36 mouse cellular contexts compared by ENCODE assay signal in genomic region chr11:88248636-88249035, GRCm38 (mm10). TPM values are rescaled to one million over a fixed set of nuclear protein-coding genes. Genes with fewer than 3 reads are reported as not detected.
DNase-seq lines count a peak whose midpoint lies in the region; ATAC-seq lines count a peak whose summit lies in the region.
"Had no signal": no experiment of that assay in that cellular context is flagged by ENCODE, and none has a peak within 500 bp of the region (broad histone marks: within the 10 kb centered on the region; RNA-seq: fewer than 3 reads in every experiment).

No protein-coding gene starts in this region.

- no peak overlapping the region for H3K4me3 ChIP-seq in hindbrain, embryonic 11.5 days (ENCODE audit: low read depth, low read length)
- H3K4me3 ChIP-seq in hindbrain, embryonic 14.5 days (replicated peaks; ENCODE audit: low read length) = no peak overlapping the region
- no peak overlapping the region for H3K4me3 ChIP-seq in midbrain, embryonic 12.5 days
- H3K4me3 ChIP-seq in midbrain, embryonic 16.5 days (ENCODE audit: low read depth, low read length) = no peak overlapping the region
- H3K4me3 ChIP-seq: erythroblast, embryonic 14.5 days; forebrain, embryonic 13.5 days; heart, embryonic 10.5 days; heart, embryonic 15.5 days; liver, embryonic 15.5 days had no signal

- ATAC-seq in hindbrain, embryonic 11.5 days (ENCODE audit: low FRiP score) = no peak
- no peak for ATAC-seq in hindbrain, embryonic 14.5 days (ENCODE audit: low FRiP score)
- ATAC-seq in midbrain, embryonic 12.5 days (ENCODE audit: low FRiP score, low read depth) = no peak
- no peak for ATAC-seq in midbrain, embryonic 16.5 days
- ATAC-seq: forebrain, embryonic 13.5 days; intestine, embryonic 16.5 days had no signal

- H3K4me2 ChIP-seq in hindbrain, embryonic 11.5 days (replicated peaks; ENCODE audit: low read depth, low read length) = no peak overlapping the region
- H3K4me2 ChIP-seq in hindbrain, embryonic 14.5 days (replicated peaks) = no peak overlapping the region
- H3K4me2 ChIP-seq in midbrain, embryonic 12.5 days (replicated peaks) = no peak overlapping the region
- no peak overlapping the region for H3K4me2 ChIP-seq in midbrain, embryonic 16.5 days (ENCODE audit: low read length)
- H3K4me2 ChIP-seq: forebrain, embryonic 13.5 days; heart, embryonic 15.5 days; liver, embryonic 15.5 days; lung, embryonic 14.5 days had no signal

- H3K27ac ChIP-seq in hindbrain, embryonic 11.5 days (ENCODE audit: low read depth, low read length) = peak overlapping the region; percentile 72
- H3K27ac ChIP-seq in hindbrain, embryonic 14.5 days = no peak overlapping the region
- H3K27ac ChIP-seq in midbrain, embryonic 12.5 days (replicated peaks) = peak overlapping the region; percentile 39; the same call in 1 of the 2 replicates
- H3K27ac ChIP-seq in midbrain, embryonic 16.5 days (ENCODE audit: low read length) = no peak overlapping the region
- H3K27ac ChIP-seq: forebrain, embryonic 13.5 days; heart, embryonic 10.5 days; kidney, postnatal 0 days; liver, embryonic 15.5 days had no signal

- no peaks in the 10 kb centered on the region for H3K9me3 ChIP-seq in hindbrain, embryonic 11.5 days (ENCODE audit: control insufficient read depth, low read length)
- H3K9me3 ChIP-seq in hindbrain, embryonic 14.5 days (ENCODE audit: control insufficient read depth, low read length) = no peaks in the 10 kb centered on the region
- no peaks in the 10 kb centered on the region for H3K9me3 ChIP-seq in midbrain, embryonic 12.5 days
- no peaks in the 10 kb centered on the region for H3K9me3 ChIP-seq in midbrain, embryonic 16.5 days (replicated peaks; ENCODE audit: control insufficient read depth, low read length, poor library complexity, severe bottlenecking)
- H3K9me3 ChIP-seq: forebrain, embryonic 13.5 days; heart, embryonic 10.5 days; heart, embryonic 15.5 days; liver, embryonic 15.5 days had no signal

- WGBS in hindbrain, embryonic 11.5 days = 44% methylated on average over 5 of the region's 5 CpGs
- WGBS in hindbrain, embryonic 14.5 days = 48% methylated on average over 5 of the region's 5 CpGs
- WGBS in midbrain, embryonic 12.5 days = 63% methylated on average over 5 of the region's 5 CpGs
- 59% methylated on average over 5 of the region's 5 CpGs for WGBS in midbrain, embryonic 16.5 days

- H3K36me3 ChIP-seq in hindbrain, embryonic 11.5 days (ENCODE audit: control insufficient read depth, insufficient read depth, low read length) = no peaks in the 10 kb centered on the region
- no peaks in the 10 kb centered on the region for H3K36me3 ChIP-seq in hindbrain, embryonic 14.5 days (replicated peaks; ENCODE audit: control insufficient read depth, insufficient read depth)
- H3K36me3 ChIP-seq in midbrain, embryonic 12.5 days = no peaks in the 10 kb centered on the region
- H3K36me3 ChIP-seq in midbrain, embryonic 16.5 days (ENCODE audit: control insufficient read depth, insufficient read depth, low read length) = no peaks in the 10 kb centered on the region
- H3K36me3 ChIP-seq: heart, embryonic 10.5 days; heart, embryonic 15.5 days; liver, embryonic 15.5 days had no signal

- DNase-seq in adrenal gland, postnatal 10 days = peak; percentile 35
- DNase-seq in adrenal gland, postnatal 25 days = no peak
- DNase-seq in hindbrain, embryonic 11.5 days (ENCODE audit: low spot score) = no peak
- DNase-seq in hindbrain, embryonic 14.5 days (ENCODE audit: low spot score) = no peak
- peak; percentile 39 for DNase-seq in gastrocnemius, postnatal 25 days
- no peak for DNase-seq in cerebellum, postnatal 14 days
- DNase-seq: adrenal gland, postnatal 14 days; cerebellum, adult 11-12 months; cerebellum, adult 9-11 months; kidney, adult 8-10 months; kidney, postnatal 4 days; layer of hippocampus, postnatal 36 days; left cerebral cortex, postnatal 4 days; lung, embryonic 14.5 days; lung, postnatal 14 days; spleen, adult 18-20 months; thymus, postnatal 14 days had no signal

- no peaks in the 10 kb centered on the region for H3K27me3 ChIP-seq in hindbrain, embryonic 11.5 days (ENCODE audit: control insufficient read depth, insufficient read depth, low read length)
- H3K27me3 ChIP-seq in hindbrain, embryonic 14.5 days (ENCODE audit: control insufficient read depth, insufficient read depth, low read length) = no peaks in the 10 kb centered on the region
- 0 out of 2 replicates have a peak, but pooled peaks cover 8% of the 10 kb centered on the region for H3K27me3 ChIP-seq in midbrain, embryonic 12.5 days
- no peaks in the 10 kb centered on the region for H3K27me3 ChIP-seq in midbrain, embryonic 16.5 days (ENCODE audit: control insufficient read depth, insufficient read depth, low read depth, low read length)
- H3K27me3 ChIP-seq: heart, embryonic 15.5 days had no signal

- H3K9ac ChIP-seq in hindbrain, embryonic 11.5 days (ENCODE audit: low read depth, low read length) = peak overlapping the region; percentile 40; the same call in 1 of the 2 replicates
- no peak overlapping the region for H3K9ac ChIP-seq in hindbrain, embryonic 14.5 days
- H3K9ac ChIP-seq in midbrain, embryonic 12.5 days (replicated peaks) = no peak overlapping the region
- no peak overlapping the region for H3K9ac ChIP-seq in midbrain, embryonic 16.5 days (ENCODE audit: low read depth, low read length)
- H3K9ac ChIP-seq: heart, embryonic 15.5 days; liver, embryonic 15.5 days; lung, embryonic 14.5 days had no signal

- H3K4me1 ChIP-seq in hindbrain, embryonic 11.5 days (replicated peaks; ENCODE audit: control insufficient read depth, insufficient read depth, low read length) = peaks cover 15% of the 10 kb centered on the region
- peaks cover 28% of the 10 kb centered on the region for H3K4me1 ChIP-seq in hindbrain, embryonic 14.5 days (replicated peaks; ENCODE audit: control insufficient read depth, insufficient read depth, low read length)
- peaks cover 38% of the 10 kb centered on the region for H3K4me1 ChIP-seq in midbrain, embryonic 12.5 days
- H3K4me1 ChIP-seq in midbrain, embryonic 16.5 days (ENCODE audit: control insufficient read depth, insufficient read depth, low read length) = peaks cover 16% of the 10 kb centered on the region

RNA-seq across cellular contexts. Expression of gene Mrps23, which starts 44.4 kb away (rescaled TPM):
- 100 to 1,000 TPM; 175 to 192 TPM for total RNA-seq in adrenal gland, postnatal 10 days (2021)
- 133 and 199 TPM in 2 replicates for total RNA-seq in adrenal gland, postnatal 25 days (2021)
- 83.2 and 84.5 TPM in 2 replicates for polyA plus RNA-seq in hindbrain, embryonic 11.5 days (2014; fragmentation: Nextera tagmentation; extraction: Ambion mirVana)
- 67.8 and 68.7 TPM in 2 replicates for polyA plus RNA-seq in hindbrain, embryonic 14.5 days (2014; fragmentation: Nextera tagmentation; extraction: Ambion mirVana)
- polyA plus RNA-seq in midbrain, embryonic 12.5 days (2016; fragmentation: Nextera tagmentation; extraction: Ambion mirVana) = 69.5 and 71.1 TPM in 2 replicates
- 65.4 and 66.9 TPM in 2 replicates for polyA plus RNA-seq in midbrain, embryonic 16.5 days (2015; fragmentation: Nextera tagmentation; extraction: Ambion mirVana)
- 100 to 1,000 TPM; 126 to 133 TPM for total RNA-seq in gastrocnemius, postnatal 25 days (2021)

RNA-seq across cellular contexts. Expression of gene Ccdc182, which starts 45.2 kb away (rescaled TPM):
- not detected for total RNA-seq in adrenal gland, postnatal 10 days (2021)
- total RNA-seq in adrenal gland, postnatal 25 days (2021) = not detected in 2 replicates
- polyA plus RNA-seq in hindbrain, embryonic 11.5 days (2014; fragmentation: Nextera tagmentation; extraction: Ambion mirVana) = 9.8 and 10.0 TPM in 2 replicates
- polyA plus RNA-seq in hindbrain, embryonic 14.5 days (2014; fragmentation: Nextera tagmentation; extraction: Ambion mirVana) = 0.37 TPM in 1 of 2 replicates, not detected in the other
- polyA plus RNA-seq in midbrain, embryonic 12.5 days (2016; fragmentation: Nextera tagmentation; extraction: Ambion mirVana) = 5.0 and 5.7 TPM in 2 replicates
- polyA plus RNA-seq in midbrain, embryonic 16.5 days (2015; fragmentation: Nextera tagmentation; extraction: Ambion mirVana) = 0.17 TPM in 1 of 2 replicates, not detected in the other
- total RNA-seq in gastrocnemius, postnatal 25 days (2021) = not detected
- total RNA-seq: adrenal gland, postnatal 14 days; CH12.LX; common myeloid progenitor, adult 5-6 weeks; ES-E14; granulocyte monocyte progenitor cell, adult 5-6 weeks; heart, postnatal 25 days; layer of hippocampus, postnatal 36 days; left cerebral cortex, postnatal 4 days; liver, adult 2 months had no signal
- polyA plus RNA-seq: C2C12; embryonic facial prominence, embryonic 14.5 days; erythroblast, embryonic 14.5 days; heart, embryonic 15.5 days; intestine, embryonic 16.5 days; liver, adult 2 months; liver, embryonic 15.5 days; lung, embryonic 14.5 days; stomach, embryonic 16.5 days; urinary bladder, adult 2 months had no signal

Comparison
In these comparisons a context has a peak if more than half of its experiments do, and no peak if none do; other contexts are left out.
1. DNase-seq: peak in adrenal gland, postnatal 10 days (single experiment) and gastrocnemius, postnatal 25 days (single experiment); none in adrenal gland, postnatal 25 days (single experiment), hindbrain, embryonic 11.5 days (single experiment), hindbrain, embryonic 14.5 days (single experiment) and cerebellum, postnatal 14 days (0 of 2).
2. H3K27ac ChIP-seq: peak in hindbrain, embryonic 11.5 days (single experiment) and midbrain, embryonic 12.5 days (single experiment); none in hindbrain, embryonic 14.5 days (single experiment) and midbrain, embryonic 16.5 days (single experiment).